Mouse (Mus musculus) layer of hippocampus, postnatal 14 days (tissue): ENCODE data around the gene Prss34. TPM values are rescaled to one million over a fixed set of nuclear protein-coding genes. Genes with fewer than 3 reads are reported as not detected.

Source experiments
- DNase-seq, 2 experiments: peaks; one replicate each; pipeline ENCODE4 v3.0.0; 2021 to 2022; ENCODE audit warnings: low spot score in 2 of 2, mixed read lengths in 1 of 2
- total RNA-seq, 2 experiments: library from RNA; stranded (reverse); gene quantifications; 2 replicates each; pipeline ENCODE4 v1.2.3; 2021

Prss34 gene
- total RNA-seq, 2 experiments from 2014 or later = not detected

DNA sequence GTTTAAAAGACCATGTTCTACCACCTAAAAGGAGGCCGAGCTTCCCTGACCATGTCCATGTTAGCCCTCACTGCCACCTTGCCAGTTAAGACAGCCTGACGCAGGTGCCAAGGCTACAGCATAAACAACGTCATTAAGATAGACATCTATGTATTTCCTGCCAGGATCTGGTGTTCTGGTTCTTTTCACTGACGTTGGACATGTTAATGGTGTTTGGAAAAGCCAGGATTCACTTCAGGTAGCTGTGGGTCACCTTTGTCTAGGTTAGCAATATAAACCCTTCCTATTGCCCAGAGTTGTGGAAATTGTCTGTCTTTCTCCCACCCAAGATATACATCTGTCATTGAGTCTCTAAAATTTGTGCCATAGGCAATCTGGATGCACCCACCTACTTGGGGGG, 10.2 kb downstream of the Prss34 start, which contains the start of gene Prss28:
Gene Prss28 (plus strand): TSS at position 301 of the 400 bp plus-strand sequence.
- DNase-seq = no peak

DNA sequence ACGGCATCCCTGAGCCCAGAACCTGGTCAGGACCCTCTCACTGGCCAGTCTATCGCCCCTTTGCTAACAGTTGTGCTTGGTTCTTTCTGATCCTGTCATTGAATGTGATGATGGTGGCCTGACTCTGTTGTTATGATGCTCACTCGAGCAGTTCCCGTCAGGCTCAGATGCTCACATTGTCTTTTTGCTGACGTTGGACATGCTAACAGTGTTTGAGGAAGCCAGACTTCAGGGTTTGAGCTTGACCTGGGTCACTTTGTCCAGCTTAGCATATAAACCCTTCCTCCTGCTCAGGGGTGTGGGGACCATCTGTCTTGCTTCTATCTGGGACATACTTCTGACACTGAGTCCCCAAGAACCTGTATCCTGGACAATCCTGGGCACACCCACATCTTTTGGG, 20.2 kb downstream of the Prss34 start, which contains the start of gene Prss29:
Gene Prss29 (plus strand): TSS at position 301 of the 400 bp plus-strand sequence.
- DNase-seq = no peak

DNA sequence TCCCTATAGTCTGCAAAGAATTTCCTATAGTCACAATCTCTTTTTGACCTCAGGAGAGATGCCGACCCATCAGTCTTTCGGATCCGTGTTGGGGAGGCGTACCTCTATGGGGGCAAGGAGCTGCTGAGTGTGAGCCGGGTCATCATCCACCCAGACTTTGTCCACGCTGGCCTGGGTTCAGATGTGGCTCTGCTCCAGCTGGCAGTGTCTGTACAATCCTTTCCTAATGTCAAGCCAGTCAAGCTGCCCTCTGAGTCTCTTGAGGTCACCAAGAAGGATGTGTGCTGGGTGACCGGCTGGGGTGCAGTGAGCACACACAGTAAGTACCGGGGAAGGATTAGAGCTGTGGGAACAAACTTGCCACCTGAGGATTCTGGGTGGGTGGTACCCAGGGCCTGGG, 22.6 kb downstream of the Prss34 start:
- no peak for DNase-seq

DNA sequence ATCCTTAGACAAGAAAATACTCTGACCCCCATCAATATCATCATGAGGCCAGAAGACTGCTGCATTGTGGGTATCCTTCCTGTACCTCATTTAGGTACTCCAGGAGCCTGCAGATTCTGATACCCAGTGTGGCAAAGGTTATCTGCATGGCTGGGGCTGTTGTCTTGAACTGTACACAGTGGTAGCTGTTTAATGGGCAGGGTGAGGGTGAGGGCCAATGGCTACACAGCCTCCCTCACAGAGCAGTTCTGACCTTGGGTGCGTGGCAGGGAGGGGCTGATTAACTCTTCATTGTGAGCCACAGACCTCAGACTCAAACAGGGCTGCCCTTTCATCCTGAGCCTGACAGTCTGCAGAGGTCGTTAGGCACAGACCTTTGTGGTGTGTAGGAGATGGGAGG, 24.7 kb downstream of the Prss34 start:
- DNase-seq = no peak

DNA sequence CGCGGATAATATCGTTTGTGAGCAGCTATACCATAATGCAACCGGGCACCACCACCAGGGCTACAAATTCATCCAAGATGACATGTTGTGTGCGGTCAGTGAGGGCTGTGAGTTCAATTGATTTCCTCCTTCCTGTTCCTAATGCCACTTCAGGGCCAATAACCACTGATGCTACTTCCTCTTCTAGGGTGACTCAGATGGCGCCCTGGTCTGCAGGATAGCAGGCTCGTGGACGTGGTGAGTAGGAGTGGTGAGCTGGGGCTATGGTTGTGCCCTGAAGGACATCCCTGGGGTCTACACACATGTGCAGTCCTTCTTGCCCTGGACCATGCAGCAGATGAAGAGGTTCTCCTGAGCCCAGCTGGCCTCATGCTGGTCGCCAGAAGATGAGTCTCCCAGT, 34.1 kb downstream of the Prss34 start:
- no peak for DNase-seq

DNA sequence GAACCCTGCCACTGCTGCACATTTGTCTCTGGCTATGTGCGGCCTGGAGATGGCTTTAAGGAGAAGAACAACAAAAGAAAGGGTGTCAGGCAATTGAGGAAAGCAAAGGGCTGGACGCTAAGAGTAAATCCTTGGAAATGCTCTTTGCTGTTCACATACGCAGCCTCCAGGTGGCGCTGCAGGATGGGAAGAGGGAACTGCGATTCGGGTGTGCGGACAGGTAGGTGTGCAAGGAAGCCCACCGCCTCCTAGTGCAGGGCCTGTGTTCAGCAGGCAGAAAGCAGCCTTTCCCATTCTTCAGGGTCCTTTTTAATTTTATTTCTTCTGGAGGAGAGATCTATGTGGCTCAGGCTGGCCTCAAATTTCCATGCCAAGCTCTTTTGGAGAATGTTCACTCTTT, 35.7 kb downstream of the Prss34 start:
- peak; percentile 61 to 63 for DNase-seq

DNA sequence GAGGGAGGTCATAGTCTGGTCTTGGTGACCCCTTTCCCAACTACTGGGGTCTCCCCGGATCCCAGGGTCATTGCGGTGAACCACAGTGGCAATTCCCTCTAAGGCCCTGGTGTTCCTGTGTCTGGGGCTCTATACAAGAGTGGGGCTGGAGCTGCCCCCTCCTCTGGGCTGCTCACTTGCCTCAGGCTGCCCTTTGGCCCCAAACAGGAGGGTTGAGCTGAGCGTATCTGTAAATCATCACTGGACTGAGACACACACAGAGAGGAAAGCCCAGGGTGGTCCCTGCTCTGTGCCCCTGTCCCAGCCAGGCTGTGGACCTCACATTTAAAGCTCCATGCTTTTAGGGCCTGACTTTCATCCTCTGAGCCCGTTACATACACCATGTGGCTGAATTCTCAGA, 40.0 kb downstream of the Prss34 start:
- DNase-seq = no peak

DNA sequence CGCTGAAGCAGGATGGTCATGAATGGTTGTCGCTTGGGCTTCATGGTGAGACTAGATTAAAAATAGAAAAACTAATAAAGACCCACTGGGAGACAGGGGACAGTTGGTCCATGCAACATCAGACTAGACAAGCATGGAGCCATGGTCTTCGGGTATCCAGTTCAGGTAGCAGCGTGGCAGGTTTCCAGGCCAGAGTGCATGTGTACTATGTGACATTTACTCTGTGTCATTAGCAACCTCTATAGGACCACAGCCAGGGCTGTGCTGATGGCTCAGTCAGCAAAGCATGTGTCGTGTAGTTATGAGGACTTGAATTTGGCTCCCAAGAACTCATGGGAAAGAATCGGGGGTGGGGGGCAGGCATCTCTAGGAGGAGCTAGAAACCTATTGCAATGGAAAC, 41.8 kb downstream of the Prss34 start:
- no peak for DNase-seq

DNA sequence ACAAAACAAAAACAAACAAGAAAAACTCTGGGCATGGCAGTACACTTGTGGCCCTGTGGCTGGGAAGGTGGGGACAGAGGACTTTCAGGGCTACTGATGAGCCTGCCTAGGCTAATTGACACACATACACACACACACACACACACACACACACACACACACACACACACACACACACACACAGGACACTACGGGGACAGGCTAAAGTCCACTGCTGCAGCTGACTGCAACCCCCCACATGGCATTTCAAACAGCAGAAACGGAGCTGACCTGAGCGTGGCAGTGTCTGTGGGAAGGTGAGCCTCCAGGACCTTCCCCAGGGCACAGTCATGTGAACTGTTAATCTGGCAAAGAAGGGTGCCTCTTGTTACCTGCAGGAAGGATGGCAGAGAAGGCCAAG, 43.3 kb downstream of the Prss34 start:
- no peak for DNase-seq

DNA sequence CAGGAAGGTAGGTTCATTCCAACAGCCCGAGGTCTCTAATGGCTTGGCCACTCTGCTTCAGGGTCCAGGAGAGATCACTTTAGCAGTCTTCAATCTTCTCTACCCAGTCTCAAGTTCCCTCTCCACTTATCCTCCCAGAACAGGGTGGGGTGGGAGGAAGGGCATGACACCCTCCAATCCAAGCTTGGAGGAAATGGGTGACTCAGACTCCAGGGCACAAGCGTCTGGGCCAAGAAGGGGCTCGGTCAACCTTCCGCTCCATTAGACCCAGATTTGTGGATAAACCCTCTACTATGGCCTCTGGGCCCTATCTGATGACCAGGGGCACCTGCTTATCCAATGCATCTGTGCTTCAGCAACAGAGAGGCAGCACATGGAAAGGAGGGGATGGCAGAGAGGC, 47.3 kb downstream of the Prss34 start, which contains the start of gene Tpsab1:
Gene Tpsab1 (minus strand): TSS at position 101 of the 400 bp plus-strand sequence.
- no peak for DNase-seq

Other genes with a start within 250 kb of the Prss34 start
- gene Tmem204, start 214.8 kb upstream of the Prss34 start, total RNA-seq = 10 to 100 TPM; 10.1 to 10.7 TPM
- gene Telo2, start 182.4 kb upstream of the Prss34 start, total RNA-seq = 10 to 100 TPM; 30.1 to 33.4 TPM
- 1 to 10 TPM; 1.4 to 1.6 TPM for gene Ptx4, start 177.6 kb upstream of the Prss34 start, total RNA-seq
- 10 to 100 TPM; 47.3 to 51.1 TPM for gene Clcn7, start 165.0 kb upstream of the Prss34 start, total RNA-seq
- gene Ccdc154, start 135.9 kb upstream of the Prss34 start, total RNA-seq = under 1 TPM in 1 of 2 experiments, not detected in 1; 0.26 TPM
- gene Gm38655, start 122.9 kb upstream of the Prss34 start, total RNA-seq = not detected
- 10 to 100 TPM; 17.8 to 19.2 TPM for gene BC003965, start 113.8 kb upstream of the Prss34 start, total RNA-seq
- gene Unkl, start 110.0 kb upstream of the Prss34 start, total RNA-seq = 10 to 100 TPM; 33.9 to 37.0 TPM
- gene Gnptg, start 58.3 kb upstream of the Prss34 start, total RNA-seq = 10 to 100 TPM; 64.4 to 71.9 TPM
- 10 to 100 TPM; 25.0 to 26.6 TPM for gene Tsr3, start 58.2 kb upstream of the Prss34 start, total RNA-seq
- 10 to 100 TPM in 1 of 2 experiments, 1 to 10 TPM in 1; 9.7 to 11.3 TPM for gene Baiap3, start 42.0 kb upstream of the Prss34 start, total RNA-seq
- gene Ube2i, start 23.8 kb upstream of the Prss34 start, total RNA-seq = 100 to 1,000 TPM; 208 to 219 TPM
- gene Prss28, start 10.3 kb downstream of the Prss34 start, total RNA-seq = not detected
- not detected for gene Prss29, start 20.3 kb downstream of the Prss34 start, total RNA-seq
- gene Tpsab1, start 47.2 kb downstream of the Prss34 start, total RNA-seq = not detected
- gene Tpsb2, start 67.9 kb downstream of the Prss34 start, total RNA-seq = 1 to 10 TPM in 1 of 2 experiments, under 1 TPM in 1; 0.36 to 1.8 TPM
- not detected for gene Tpsg1, start 70.9 kb downstream of the Prss34 start, total RNA-seq
- gene Cacna1h, start 135.4 kb downstream of the Prss34 start, total RNA-seq = 10 to 100 TPM; 80.9 to 98.4 TPM
- 1 to 10 TPM; 3.3 to 4.6 TPM for gene Tekt4, start 156.2 kb downstream of the Prss34 start, total RNA-seq
- gene Sstr5, start 198.9 kb downstream of the Prss34 start, total RNA-seq = under 1 TPM; 0.14 to 0.16 TPM